Mouse (Mus musculus) adrenal gland, adult 8-10 months (tissue): ENCODE measurements around the gene Fbxl5. TPM values are rescaled to one million over a fixed set of nuclear protein-coding genes. Genes with fewer than 3 reads are reported as not detected.

Experiments used
- DNase-seq: peaks from one replicate; pipeline ENCODE4 v3.0.0; 2022
- total RNA-seq, 4 experiments: library from RNA; stranded (reverse); gene quantifications; 2 replicates each; pipeline ENCODE4 v1.2.4; 2022

Gene Fbxl5
- total RNA-seq, 4 experiments from 2014 or later: 66.6 to 95.2 (median 83.9) TPM

- no peak for DNase-seq
Measured at GRCm38 (mm10) chr5:43826883-43827282, 5.4 kb upstream of the Fbxl5 start.

- no peak for DNase-seq
Measured at GRCm38 (mm10) chr5:43824580-43824979, 3.1 kb upstream of the Fbxl5 start.

- DNase-seq: no peak
Measured at GRCm38 (mm10) chr5:43822824-43823223, 1.4 kb upstream of the Fbxl5 start.

GRCm38 (mm10) chr5:43822199-43822598 is 761 bp upstream of the Fbxl5 start:
- DNase-seq: no peak

- no peak for DNase-seq
Measured at GRCm38 (mm10) chr5:43820785-43821184, 653 bp downstream of the Fbxl5 start.

GRCm38 (mm10) chr5:43818695-43819094 is 2.7 kb downstream of the Fbxl5 start, which contains the start of gene Bst1:
Gene Bst1 (plus strand): TSS chr5:43818885.
- no peak for DNase-seq

- DNase-seq: no peak
Measured at GRCm38 (mm10) chr5:43815769-43816168, 5.7 kb downstream of the Fbxl5 start.

- no peak for DNase-seq
Measured at GRCm38 (mm10) chr5:43814536-43814935, 6.9 kb downstream of the Fbxl5 start.

GRCm38 (mm10) chr5:43810427-43811062 is 10.9 kb downstream of the Fbxl5 start:
- DNase-seq: no peak

- DNase-seq: peak; percentile 67
Measured at GRCm38 (mm10) chr5:43807744-43808696, 13.4 kb downstream of the Fbxl5 start.

- no peak for DNase-seq
Measured at GRCm38 (mm10) chr5:43806914-43807313, 14.5 kb downstream of the Fbxl5 start.

GRCm38 (mm10) chr5:43806340-43806739 is 15.1 kb downstream of the Fbxl5 start:
- DNase-seq: no peak

- no peak for DNase-seq
Measured at GRCm38 (mm10) chr5:43805401-43805800, 16.0 kb downstream of the Fbxl5 start.

GRCm38 (mm10) chr5:43801798-43802197 is 19.6 kb downstream of the Fbxl5 start:
- DNase-seq: no peak

- no peak for DNase-seq
Measured at GRCm38 (mm10) chr5:43801253-43801652, 20.2 kb downstream of the Fbxl5 start.

- no peak for DNase-seq
Measured at GRCm38 (mm10) chr5:43800700-43801099, 20.7 kb downstream of the Fbxl5 start.

- DNase-seq: no peak
Measured at GRCm38 (mm10) chr5:43799530-43799929, 21.9 kb downstream of the Fbxl5 start.

- DNase-seq: no peak
Measured at GRCm38 (mm10) chr5:43792354-43792753, 29.1 kb downstream of the Fbxl5 start.

GRCm38 (mm10) chr5:43787976-43788752 is 33.3 kb downstream of the Fbxl5 start:
- no peak for DNase-seq

- DNase-seq: no peak
Measured at GRCm38 (mm10) chr5:43786607-43787006, 34.8 kb downstream of the Fbxl5 start.

GRCm38 (mm10) chr5:43783996-43784395 is 37.4 kb downstream of the Fbxl5 start:
- no peak for DNase-seq
